26 mouse cellular contexts compared by ENCODE assay signal in the genomic region with DNA sequence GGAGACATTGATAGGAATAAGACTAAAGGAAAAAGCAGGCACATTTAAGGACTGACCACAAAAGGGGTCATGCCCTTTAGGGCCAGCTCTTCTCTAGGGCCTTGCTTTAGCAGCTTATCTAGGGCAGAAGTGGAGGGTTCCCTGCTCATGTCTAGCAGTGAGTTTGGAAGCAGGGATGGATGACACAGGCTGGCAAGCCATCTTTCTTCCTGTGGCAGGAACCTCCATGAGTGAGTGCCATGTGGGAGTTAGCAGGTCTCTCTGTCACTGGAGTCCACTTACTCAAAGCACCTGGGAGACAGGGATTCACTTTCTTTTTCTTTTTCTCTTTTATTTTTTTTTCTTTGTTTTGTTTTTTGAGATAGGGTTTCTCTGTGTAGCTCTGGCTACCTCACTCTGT. TPM values are rescaled to one million over a fixed set of nuclear protein-coding genes. Genes with fewer than 3 reads are reported as not detected.
"Had no signal": no experiment of that assay in that cellular context is flagged by ENCODE, and none has a peak within 500 bp of the region (broad histone marks: within the 10 kb centered on the region; RNA-seq: fewer than 3 reads in every experiment).

No protein-coding gene starts in this region.

- H3K9me3 ChIP-seq: heart, embryonic 12.5 days; hindbrain, embryonic 13.5 days; hindbrain, embryonic 15.5 days; kidney, embryonic 15.5 days; limb, embryonic 13.5 days; limb, embryonic 15.5 days; liver, embryonic 12.5 days had no signal

- H3K36me3 ChIP-seq: heart, embryonic 12.5 days; hindbrain, embryonic 13.5 days; hindbrain, embryonic 15.5 days; kidney, embryonic 15.5 days; limb, embryonic 13.5 days; limb, embryonic 15.5 days; liver, embryonic 12.5 days had no signal

- H3K4me2 ChIP-seq: heart, embryonic 12.5 days; hindbrain, embryonic 13.5 days; limb, embryonic 15.5 days; liver, embryonic 12.5 days had no signal

- ATAC-seq: forebrain, postnatal 0 days; hindbrain, postnatal 0 days; liver, embryonic 12.5 days had no signal

- H3K4me3 ChIP-seq: heart, adult 2 months; heart, embryonic 12.5 days; hindbrain, embryonic 13.5 days; hindbrain, embryonic 15.5 days; kidney, embryonic 15.5 days; limb, embryonic 13.5 days; limb, embryonic 15.5 days; liver, embryonic 12.5 days had no signal

- H3K27ac ChIP-seq: heart, adult 2 months; hindbrain, embryonic 13.5 days; hindbrain, embryonic 15.5 days; hindbrain, postnatal 0 days; kidney, embryonic 15.5 days; kidney, postnatal 0 days; limb, embryonic 13.5 days; limb, embryonic 15.5 days; liver, embryonic 12.5 days had no signal

- H3K9ac ChIP-seq: forebrain, postnatal 0 days; heart, embryonic 12.5 days; hindbrain, embryonic 13.5 days; hindbrain, embryonic 15.5 days; kidney, embryonic 15.5 days; limb, embryonic 13.5 days; limb, embryonic 15.5 days; liver, embryonic 12.5 days had no signal

- DNase-seq: forebrain, postnatal 0 days; gastrocnemius, postnatal 14 days; gastrocnemius, postnatal 36 days; heart, adult 2 months; heart, postnatal 14 days; heart, postnatal 36 days; kidney, adult 11 months; kidney, adult 2 months; kidney, adult 9 months; kidney, postnatal 14 days; kidney, postnatal 36 days; layer of hippocampus, adult 9-11 months; layer of hippocampus, postnatal 36 days; left cerebral cortex, postnatal 4 days had no signal

RNA-seq across cellular contexts. Expression of a gene that starts 1.3 kb away (rescaled TPM):
- total RNA-seq: gastrocnemius, adult 18-20 months; hematopoietic stem cell, adult 5-6 weeks; liver, adult 2 months had no signal
- polyA plus RNA-seq: liver, adult 2 months had no signal
